Mouse (Mus musculus) frontal cortex, postnatal 36 days (tissue): ENCODE data around the gene Spn.
"Not testable (repeated sequence)": the region's sequence is repeated elsewhere in the genome, so short reads cannot be mapped to it uniquely, and the experiment has no call there.

Experiments used
- DNase-seq, 2 experiments: peaks; one replicate each; pipeline ENCODE4 v3.0.0; 2022; ENCODE audit warnings: low spot score in 2 of 2

Gene Spn

DNA sequence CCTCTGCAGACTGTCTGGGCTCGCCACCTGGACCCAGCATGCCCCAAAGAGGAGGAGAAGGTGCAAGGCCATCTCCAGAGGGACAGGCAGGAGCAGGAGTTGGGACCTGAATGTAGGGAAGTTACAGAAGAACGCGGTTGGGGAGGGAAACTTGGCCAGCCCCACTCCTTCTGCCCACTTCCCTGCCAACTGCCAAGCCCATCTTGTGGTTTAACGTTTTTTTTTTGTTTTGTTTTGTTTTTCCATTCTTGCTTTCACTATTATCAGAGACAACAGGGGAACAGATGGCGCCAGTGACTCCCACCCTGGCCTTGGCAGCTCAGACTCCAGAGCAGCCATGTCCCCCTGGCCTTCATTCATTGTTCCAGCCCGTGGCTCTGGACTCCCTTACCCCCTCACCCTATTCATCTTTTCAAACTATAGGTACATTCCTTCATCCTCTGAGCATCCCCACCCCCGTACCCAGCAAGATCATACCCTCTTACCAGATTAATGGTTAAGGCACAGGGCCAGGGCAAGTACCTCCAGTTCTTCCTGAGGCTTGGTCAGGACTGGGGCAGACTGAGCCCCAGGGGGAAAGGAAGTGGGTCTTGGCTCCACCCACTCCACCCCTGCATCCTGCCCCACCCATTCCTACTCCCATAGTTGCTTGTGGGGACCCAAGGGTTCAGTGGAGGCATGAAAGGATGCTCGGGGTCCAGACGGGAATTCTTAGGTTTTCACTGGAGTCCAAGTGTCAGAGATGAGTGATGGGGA lies at the start of gene Spn:
Gene Spn, minus strand, starts transcription at position 562 of the 756 bp plus-strand sequence.
- DNase-seq, result no peak

DNA sequence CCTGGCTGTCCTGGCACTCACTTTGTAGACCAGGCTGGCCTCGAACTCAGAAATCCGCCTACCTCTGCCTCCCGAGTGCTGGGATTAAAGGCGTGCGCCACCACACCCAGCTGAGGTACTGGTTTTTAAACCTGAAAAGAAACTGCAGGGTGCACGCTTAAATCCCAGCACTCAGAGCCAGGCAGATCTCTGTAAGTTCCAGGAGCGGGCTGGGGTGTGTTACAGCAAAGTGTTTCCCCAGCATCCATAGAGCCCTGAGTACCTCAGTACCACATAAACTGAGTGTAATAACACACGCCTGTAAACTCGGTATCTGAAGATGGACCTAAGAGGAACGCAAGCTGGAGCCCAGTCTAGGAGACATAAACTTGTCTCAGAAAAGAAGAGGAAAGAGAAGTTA lies 49.7 kb upstream of the Spn start:
- no peak for DNase-seq

DNA sequence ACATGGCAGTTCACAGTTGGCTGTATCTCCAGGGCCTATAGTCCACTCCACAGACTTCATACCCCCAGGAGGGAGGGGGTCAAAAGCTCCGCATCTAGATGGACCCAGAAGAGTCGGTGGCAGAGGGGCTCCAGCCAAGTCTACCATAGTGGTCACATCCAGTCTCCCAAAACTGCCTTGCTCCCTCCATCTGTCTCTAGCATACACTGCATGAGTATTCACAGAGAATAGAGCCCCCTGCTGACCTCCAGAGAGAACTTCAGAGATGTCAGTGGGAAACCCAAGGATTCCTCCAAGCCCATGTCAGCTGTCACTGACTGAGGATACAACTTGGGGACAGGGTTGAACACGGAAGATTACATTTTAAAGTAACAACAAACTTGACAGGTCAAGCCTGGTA lies 48.0 kb upstream of the Spn start:
- DNase-seq, result no peak

DNA sequence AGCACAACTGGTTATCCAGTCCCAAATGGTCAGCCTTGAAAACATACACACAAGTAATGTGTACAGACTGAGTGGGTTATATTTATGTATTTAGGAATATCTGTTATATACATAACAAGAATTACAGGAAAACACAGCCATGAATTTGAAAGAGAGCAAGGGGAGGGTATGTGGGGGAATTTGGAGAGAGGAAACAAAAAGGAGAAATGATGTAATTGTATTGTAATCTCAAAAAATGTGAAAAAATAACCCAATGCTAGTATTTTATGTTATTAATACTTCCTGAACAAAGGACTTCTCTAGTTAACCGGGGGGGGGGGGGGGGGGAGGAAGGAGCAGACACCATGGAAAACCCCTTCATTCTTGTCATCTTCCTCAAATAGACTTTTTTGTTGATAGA lies 47.1 kb upstream of the Spn start:
- DNase-seq, result no peak

DNA sequence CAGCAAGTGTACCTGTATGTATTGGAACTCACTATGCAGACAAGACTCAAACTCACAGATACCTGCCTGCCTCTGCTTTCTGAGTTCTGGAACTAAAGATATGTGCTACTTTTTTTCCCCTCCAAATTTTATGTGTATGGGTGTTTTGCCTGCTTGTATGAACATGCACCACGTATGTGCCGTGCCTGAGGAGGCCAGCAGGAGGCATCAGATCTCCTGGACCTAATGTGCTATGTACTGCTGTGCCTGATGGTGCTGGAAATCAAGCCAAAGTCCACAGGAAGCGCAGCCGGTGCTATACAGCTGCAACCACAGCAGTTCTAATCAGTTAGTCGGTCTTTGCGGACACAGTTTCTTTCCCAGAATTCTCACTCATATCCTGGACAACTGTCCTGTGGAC lies 46.2 kb upstream of the Spn start:
- no peak for DNase-seq

DNA sequence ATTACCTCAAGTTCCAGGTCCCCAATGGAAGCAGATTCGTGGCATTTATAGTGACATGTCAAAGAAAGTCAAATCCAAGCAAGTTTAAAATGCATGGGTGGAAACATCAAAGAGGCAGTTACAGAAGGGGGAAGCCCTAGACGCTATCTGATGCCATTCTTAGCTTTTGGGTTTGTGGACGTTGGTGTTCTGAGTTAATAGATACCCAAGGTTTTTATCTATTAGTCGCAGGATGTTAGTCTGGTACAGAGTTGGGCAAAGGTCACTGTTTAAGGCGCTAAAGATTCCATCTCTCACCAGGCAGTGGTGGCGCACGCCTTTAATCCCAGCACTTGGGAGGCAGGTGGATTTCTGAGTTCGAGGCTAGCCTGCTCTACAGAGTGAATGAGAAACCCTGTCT lies 45.7 kb upstream of the Spn start:
- no peak for DNase-seq

DNA sequence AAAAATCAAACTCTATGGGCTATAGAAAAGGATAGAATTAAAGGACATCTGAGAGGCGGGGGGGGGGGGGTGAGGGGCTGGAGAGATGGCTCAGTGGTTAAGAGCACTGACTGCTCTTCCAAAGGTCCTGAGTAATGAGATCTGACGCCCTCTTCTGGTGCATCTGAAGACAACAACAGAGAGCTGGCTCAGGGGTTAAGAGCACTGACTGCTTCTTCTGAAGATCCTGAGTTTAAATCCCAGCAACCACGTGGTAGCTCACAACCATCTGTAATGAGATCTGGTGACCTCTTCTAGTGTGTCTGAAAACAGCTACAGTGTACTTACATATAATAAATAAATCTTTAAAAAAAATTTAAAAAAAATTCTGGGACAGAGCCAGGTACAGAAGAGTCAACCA lies 44.1 kb upstream of the Spn start:
- DNase-seq, result not testable (repeated sequence)

DNA sequence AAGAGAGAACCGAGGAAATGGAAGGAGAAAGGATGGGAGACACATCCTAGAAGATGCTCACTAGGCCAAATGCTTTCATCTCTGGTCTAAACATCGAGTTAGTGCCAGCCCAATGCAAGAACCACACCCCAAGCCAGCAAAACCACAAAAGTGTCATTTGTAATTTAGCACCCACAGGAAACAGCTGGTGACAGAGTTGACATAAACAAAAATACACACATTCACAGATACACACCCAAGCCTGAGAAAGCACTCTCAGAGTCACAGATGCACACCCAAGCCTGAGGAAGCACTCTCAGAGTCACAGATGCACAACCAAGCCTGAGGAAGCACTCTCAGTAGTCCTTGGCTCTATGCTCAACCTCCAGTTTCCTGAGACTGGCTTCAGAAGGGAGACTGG lies 43.2 kb upstream of the Spn start:
- no peak for DNase-seq

DNA sequence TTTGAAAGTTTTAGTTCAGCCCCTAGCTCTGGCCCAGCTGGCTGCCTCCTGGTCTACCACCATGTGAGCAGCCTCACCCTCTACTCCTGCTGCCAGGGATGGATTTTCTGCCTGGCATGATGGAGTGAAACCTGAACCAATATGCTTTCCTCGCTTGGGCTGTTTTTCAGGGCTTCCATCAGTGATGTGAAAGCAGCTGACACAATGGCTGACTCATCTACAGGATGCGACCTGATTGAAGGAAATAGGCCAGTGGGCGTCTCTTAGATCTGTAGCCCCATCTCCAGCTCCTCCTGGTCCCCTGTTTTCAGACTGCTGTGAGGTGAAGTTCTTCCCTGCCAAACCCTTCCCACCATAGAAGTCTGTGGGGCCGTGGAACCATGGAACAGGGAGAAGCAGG lies 39.3 kb upstream of the Spn start:
- no peak for DNase-seq

DNA sequence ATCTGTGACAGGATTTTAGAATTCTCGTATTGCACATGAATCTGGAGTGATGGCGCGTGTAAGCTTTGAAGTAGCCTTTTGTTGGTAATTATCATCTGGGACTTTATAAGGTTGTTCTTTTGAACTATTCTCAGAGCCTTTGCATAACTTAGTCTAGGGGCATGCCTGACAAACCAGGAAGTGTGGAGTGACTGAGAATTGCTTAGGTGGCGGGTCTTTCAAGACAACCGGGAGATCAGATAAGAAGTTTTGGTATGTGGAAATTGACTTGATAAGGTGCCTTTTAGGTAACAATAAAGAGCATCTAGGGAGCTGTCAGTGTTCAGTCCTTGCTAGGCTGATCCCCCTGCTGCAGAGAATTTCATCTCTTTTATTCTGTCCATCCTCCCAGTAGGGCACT lies 28.9 kb upstream of the Spn start:
- DNase-seq, result no peak

DNA sequence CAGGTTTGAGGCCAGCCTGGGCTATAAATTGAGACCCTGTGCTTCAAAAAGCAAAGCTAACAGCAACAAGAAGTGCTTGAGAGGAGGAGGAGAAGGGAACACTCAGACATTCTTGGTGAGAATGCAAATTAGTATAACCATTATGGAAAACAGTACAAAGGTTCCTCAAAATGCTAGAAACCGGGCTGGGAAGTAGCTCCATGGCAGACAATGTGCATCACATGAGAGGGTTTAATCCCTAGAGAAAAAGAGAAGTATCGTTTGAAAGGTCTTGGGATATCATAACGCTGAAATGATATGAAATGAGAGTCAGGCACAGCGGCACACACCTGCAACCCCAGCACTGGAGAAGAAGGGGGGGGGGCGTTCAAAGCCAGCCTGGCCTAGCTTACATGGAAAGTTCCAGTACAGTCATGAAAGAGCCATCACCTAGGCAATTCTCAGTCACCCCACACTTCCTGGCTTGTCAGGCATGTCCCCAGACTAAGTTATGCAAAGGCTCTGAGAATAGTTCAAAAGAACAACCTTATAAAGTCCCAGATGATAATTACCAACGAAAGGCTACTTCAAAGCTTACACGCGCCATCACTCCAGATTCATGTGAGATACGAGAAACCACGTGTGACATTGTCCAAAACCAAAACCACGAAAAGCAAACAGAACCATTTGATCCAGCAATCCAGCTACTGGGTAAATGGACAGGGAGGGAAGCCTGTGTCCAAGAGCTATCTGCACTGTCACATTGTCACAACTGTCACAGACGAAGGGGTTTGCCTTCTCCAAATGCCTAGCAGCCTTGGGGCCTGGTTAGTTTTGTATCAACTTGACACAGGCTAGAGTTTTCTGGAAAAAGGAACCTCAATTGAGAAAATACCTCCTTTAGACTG lies 28.2 kb upstream of the Spn start:
- DNase-seq, result no peak

DNA sequence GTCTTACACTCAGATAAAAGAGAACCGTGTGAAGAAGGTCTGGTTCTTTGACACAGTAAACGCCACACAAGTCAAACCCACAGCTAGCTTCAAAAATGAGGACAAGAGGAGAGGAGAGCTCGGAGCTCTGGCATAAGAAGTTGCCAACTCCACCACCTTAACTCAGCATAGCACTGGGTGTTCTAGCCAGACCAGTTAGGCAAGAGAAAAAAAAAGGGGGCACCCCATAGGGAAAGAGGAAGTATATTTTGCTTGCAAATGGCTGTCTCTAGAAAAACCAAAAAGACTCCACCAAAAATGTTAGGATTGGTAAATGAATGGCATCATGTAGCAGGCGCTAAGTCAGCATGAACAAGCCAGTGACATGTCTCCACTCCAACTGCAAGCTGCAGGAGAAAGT lies 26.4 kb upstream of the Spn start:
- no peak for DNase-seq

DNA sequence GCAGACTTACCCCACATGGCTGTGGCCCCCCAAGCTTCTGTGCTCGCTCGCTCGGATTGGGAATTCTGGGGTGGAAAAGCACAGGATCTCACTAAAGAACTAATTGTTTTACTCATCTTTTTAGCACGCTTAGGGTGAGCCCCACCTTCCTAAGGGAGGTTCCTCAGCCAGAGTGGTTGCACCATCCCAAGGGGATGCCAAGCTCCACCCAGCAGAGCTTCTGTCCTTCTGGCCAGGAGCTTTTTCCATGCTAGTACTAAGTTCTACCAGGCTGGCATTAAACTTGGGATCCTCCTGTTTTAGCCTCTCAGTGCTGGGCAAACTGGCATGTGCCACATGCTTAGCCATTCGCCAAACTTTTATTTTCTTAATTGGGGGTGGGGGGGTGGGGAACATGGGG lies 24.9 kb upstream of the Spn start:
- no peak for DNase-seq

DNA sequence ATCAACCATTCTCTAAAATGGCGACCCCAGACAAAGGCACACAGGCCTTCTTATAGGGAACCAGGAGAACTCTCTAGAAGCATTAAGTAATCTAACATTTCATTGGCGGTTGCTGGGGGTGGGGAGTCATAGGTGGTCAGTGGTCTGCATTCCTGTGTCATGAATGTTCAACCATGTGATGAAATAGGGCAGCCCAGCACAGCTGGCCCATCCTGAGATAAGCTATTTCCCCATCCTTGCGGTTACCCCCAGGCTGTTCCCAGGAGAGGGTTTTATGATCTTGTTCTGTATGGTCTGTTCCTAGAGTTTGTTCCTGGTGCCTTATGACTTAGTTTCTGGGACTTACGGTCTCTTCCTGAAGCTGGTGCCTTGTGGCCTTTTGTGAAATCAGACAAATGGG lies 19.9 kb upstream of the Spn start:
- DNase-seq, result no peak

DNA sequence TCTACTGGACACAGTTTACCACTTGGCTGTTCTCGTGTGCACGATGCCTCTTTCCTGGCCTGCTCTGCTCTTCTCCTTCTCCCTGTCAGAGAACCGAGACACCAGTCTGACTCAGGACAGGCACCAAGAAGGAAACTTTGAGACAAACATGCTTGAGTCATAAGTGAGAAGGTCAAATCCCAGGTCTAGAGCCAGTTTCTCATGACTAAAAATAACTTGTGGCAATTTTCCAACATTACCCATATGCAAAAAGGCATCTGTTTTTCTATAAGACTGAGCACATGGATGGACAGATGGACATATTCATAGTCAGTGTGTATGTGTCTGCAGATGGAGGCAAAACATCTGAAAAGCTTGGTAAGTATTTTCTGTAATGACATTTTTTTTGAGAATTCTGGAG lies 15.9 kb upstream of the Spn start:
- DNase-seq, result no peak

DNA sequence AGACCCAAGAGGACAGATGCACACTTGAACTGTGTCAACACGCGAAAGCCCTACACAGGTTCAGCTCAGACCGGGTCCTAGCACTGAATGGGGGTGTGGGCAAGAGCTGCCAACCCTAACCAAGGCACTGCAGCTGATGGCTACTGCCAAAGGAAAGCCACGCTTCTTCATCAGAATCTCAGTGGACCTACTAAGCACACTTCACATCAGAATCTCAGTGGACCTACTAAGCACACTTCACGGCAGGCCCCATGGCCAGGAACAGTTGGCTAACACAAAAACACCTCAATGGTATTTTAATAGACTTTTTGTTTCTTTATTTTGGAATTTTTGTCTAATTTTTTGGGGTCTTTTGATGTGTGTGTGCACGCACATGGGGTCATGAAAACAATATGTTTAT lies 14.8 kb upstream of the Spn start:
- DNase-seq, result no peak

DNA sequence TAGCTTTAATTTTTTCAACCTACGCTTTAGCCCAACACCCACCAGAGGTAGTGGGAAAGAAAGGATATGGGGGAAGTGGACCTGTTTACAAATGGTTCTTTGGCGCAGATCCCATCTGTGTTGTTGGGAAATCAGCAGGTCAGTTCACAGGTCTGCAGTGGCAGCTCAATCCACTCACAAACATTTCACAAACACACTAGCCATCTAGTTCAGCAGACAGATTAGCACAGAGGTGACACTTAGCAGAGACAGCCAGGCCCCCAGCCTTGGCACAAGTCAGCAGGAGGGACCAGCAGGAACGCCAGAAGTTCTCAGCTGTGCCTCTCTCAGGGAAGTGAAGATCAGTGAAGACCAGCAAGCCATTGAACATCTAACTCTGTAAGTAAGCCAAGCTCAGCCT lies 10.3 kb upstream of the Spn start:
- no peak for DNase-seq

DNA sequence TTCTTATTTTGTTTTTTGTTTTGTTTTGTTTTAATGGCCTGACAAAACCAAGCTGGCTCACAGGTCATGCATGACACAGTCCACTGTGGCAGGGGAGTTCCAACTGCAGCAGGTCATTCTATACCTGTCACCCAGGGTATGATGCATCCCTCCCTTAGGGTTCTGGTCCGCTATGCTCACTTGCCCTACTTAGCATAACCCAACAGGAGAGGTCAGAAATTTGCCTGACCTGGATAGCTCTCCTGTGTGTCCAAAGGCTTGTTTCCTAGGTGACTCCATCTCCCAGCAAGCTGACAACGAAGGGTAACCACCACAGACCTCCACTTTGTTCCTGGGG lies 8.6 kb upstream of the Spn start:
- no peak for DNase-seq

DNA sequence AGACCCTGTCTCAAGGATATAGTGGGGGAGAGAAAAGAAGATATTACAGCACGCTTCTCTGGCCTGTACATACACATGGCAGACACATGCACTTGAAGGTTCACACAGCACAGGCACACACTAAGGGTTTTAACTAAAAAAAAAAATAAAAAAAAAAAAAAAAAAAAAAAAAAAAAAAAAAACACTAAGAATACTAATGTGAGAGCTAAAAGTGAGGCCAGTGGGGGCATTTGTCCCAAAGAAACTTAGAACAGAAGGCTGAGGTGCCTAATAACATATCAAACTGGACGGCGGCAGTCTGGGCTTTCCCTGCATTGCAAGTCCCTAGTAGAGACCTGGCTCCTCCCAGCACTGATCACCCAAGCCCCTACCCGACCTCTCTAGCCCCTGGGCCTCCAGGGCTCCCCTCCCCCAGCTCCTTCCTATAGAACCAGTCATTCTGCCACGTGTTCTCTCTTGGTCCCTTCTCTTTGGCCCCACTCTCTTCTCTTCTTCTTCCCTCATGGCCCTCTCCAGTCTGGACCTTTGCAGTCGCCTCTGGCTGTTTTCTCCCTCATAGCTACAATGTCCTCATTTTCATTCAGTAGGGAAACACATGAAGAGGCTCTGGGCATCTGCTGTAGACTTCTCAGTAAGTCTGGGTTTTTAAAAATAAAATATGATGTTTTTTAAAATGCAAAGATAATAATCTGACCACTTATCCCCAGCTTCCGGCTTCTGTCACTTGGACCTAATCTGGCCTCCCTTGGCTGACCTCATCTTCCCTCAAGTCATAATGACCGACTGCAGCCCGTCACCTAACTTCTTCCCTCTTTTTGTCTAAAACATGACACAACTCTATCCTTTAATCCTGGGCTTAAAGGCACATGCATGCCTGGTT lies 8.0 kb upstream of the Spn start:
- no peak for DNase-seq

DNA sequence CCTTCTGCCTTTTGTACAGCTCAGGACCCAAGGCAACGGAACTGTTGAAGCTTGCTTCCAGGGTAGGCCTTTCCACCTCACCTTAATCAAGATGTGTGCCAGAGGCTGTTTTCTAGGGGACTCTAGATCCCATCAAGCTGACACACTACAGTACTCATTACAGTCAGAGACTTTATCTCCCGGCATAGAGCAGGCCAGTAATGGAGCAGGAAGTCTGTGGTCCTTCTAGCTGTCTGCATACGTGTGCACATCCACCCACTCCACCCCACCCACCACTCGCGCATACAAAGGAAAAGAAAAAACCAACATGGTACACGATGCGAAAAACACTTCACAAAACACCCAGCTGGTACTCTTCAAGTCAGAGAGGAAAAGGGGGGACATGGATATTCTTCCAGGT lies 6.8 kb upstream of the Spn start:
- no peak for DNase-seq

DNA sequence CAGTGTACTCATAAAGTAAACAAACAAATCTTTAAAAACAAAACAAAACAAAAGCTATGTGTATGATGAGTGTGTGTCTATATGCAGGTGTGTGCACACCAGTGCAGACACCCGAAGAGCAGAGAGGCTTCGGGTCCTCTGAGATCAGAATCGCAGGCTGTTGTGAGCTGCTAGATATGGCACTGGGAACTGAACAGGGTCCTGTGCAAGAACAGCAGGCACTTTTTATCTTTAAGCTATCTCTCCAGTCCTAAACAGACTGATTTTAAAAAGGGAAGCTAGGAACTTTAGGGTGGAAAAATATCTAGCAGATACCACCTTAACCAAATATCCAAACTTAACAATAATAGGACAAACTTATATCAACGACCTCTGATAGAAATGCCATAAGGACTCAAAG lies 5.0 kb upstream of the Spn start:
- DNase-seq, result no peak

DNA sequence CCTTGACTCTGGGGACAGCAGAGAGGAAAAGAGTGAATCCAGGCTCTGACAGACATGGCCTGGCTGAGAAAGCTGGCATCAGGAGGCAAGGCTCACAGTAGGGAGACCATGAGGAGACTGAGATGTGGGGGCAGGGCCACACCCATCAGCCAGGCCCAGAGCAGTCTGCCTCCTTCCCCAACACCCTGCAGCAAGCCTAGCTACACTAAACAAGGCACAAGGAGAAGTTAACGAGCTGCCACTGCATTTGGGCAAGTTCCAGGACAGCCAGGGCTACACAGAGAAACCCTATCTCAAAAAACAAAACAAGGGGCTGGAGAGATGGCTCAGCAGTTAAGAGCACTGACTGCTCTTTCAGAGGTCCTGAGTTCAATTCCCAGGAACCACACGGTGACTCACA lies 4.6 kb upstream of the Spn start:
- no peak for DNase-seq
